Mouse (Mus musculus) liver, embryonic 12.5 days (tissue): Measurements from ENCODE around the gene Isca1. TPM values are rescaled to one million over a fixed set of nuclear protein-coding genes. Genes with fewer than 3 reads are reported as not detected.
"Not testable (repeated sequence)": the region's sequence is repeated elsewhere in the genome, so short reads cannot be mapped to it uniquely, and the experiment has no call there.

Experiments used
- ATAC-seq: fragments of 200-750 bp; cut with Nextera tagmentation; 2 replicates; pipeline ENCODE4 v1.8.0; 2017; ENCODE audit warnings: moderate number of reproducible peaks, mild to moderate bottlenecking, moderate library complexity
- H3K27ac ChIP-seq: fragments of 300-500 bp; sonication (generic); 2 replicates; pipeline ENCODE4 v1.5.1; 2016; ENCODE audit warnings: mild to moderate bottlenecking
- H3K27me3 ChIP-seq: fragments of 300-500 bp; sonication (generic); replicated peaks from 2 replicates; pipeline ENCODE4 v1.6.1; 2016; ENCODE audit warnings: mild to moderate bottlenecking, moderate library complexity
- H3K36me3 ChIP-seq: fragments of 300-500 bp; sonication (generic); 2 replicates; pipeline ENCODE4 v1.6.1; 2016; ENCODE audit warnings: mild to moderate bottlenecking, moderate library complexity
- H3K4me1 ChIP-seq: fragments of 300-500 bp; sonication (generic); 2 replicates; pipeline ENCODE4 v1.6.1; 2016
- H3K4me2 ChIP-seq: fragments of 300-500 bp; sonication (generic); 2 replicates; pipeline ENCODE4 v1.6.1; 2016; ENCODE audit warnings: mild to moderate bottlenecking, moderate library complexity
- H3K4me3 ChIP-seq: fragments of 300-500 bp; sonication (generic); 2 replicates; pipeline ENCODE4 v1.5.1; 2016; ENCODE audit warnings: mild to moderate bottlenecking, moderate library complexity
- H3K9ac ChIP-seq: fragments of 300-500 bp; sonication (generic); 2 replicates; pipeline ENCODE4 v1.6.1; 2016; ENCODE audit warnings: mild to moderate bottlenecking, moderate library complexity
- H3K9me3 ChIP-seq: fragments of 300-500 bp; sonication (generic); replicated peaks from 2 replicates; pipeline ENCODE4 v1.6.1; 2016; ENCODE audit warnings: mild to moderate bottlenecking, moderate library complexity
- WGBS: fragments of 180-500 bp; shearing (Covaris S2); methylation state at CpG from one replicate; pipeline ENCODE4 v1.1.7; 2016; ENCODE audit not compliant: insufficient replicate concordance; 5-methylcytosine and 5-hydroxymethylcytosine counted together
- polyA plus RNA-seq: library from polyadenylated mRNA; unstranded; fragments of >200 nt; fragmentation: Nextera tagmentation; extraction: Ambion mirVana; gene quantifications from 2 replicates; pipeline ENCODE4 v1.2.1, GENCODE M21; 2016

Gene Isca1
- polyA plus RNA-seq, 1 experiment from 2014 or later = 223 TPM

- not testable (repeated sequence) for H3K27me3 ChIP-seq, H3K9ac ChIP-seq, H3K4me2 ChIP-seq, H3K27ac ChIP-seq, ATAC-seq, H3K9me3 ChIP-seq, H3K4me3 ChIP-seq, H3K4me1 ChIP-seq
- 97% methylated on average over 1 of the region's 1 CpGs for WGBS
- H3K36me3 ChIP-seq = peaks cover 99% of the 10 kb centered on the region
Observed at GRCm38 (mm10) chr13:59779744-59780264, 10.2 kb upstream of the Isca1 start.

GRCm38 (mm10) chr13:59779213-59779612 is 9.6 kb upstream of the Isca1 start:
- peaks cover 11% of the 10 kb centered on the region; the same call in 1 of the 2 replicates for H3K4me1 ChIP-seq
- no peak overlapping the region for H3K9ac ChIP-seq
- no peaks in the 10 kb centered on the region for H3K27me3 ChIP-seq
- H3K36me3 ChIP-seq = peaks cover 98% of the 10 kb centered on the region
- H3K4me2 ChIP-seq = no peak overlapping the region
- peak; percentile 59 for ATAC-seq
- WGBS = 87% methylated on average over 4 of the region's 4 CpGs
- H3K4me3 ChIP-seq = no peak overlapping the region
- no peaks in the 10 kb centered on the region; the same call in 1 of the 2 replicates for H3K9me3 ChIP-seq
- H3K27ac ChIP-seq = peak overlapping the region; percentile 2; the same call in 1 of the 2 replicates

GRCm38 (mm10) chr13:59775168-59775567 is 5.6 kb upstream of the Isca1 start:
- H3K27ac ChIP-seq = peak overlapping the region; percentile 8; the same call in 1 of the 2 replicates

GRCm38 (mm10) chr13:59771257-59771656 is 1.6 kb upstream of the Isca1 start:
- peak overlapping the region; percentile 87 for H3K9ac ChIP-seq
- peak overlapping the region; percentile 90 for H3K4me2 ChIP-seq
- peaks cover 60% of the 10 kb centered on the region for H3K4me1 ChIP-seq
- H3K4me3 ChIP-seq = peak overlapping the region; percentile 96
- peak; percentile 55 for ATAC-seq
- H3K27me3 ChIP-seq = no peaks in the 10 kb centered on the region
- H3K27ac ChIP-seq = peak overlapping the region; percentile 100
- WGBS = 11% methylated on average over 9 of the region's 9 CpGs
- H3K9me3 ChIP-seq = no peaks in the 10 kb centered on the region
- H3K36me3 ChIP-seq = peaks cover 66% of the 10 kb centered on the region

More at GRCm38 (mm10) chr13:59775168-59775567, 5.6 kb upstream of the Isca1 start:
- WGBS = 83% methylated on average over 3 of the region's 3 CpGs
- no peak for ATAC-seq
- peaks cover 42% of the 10 kb centered on the region for H3K4me1 ChIP-seq
- peak overlapping the region; percentile 39; the same call in 1 of the 2 replicates for H3K9ac ChIP-seq
- no peak overlapping the region for H3K4me3 ChIP-seq
- H3K9me3 ChIP-seq = no peaks in the 10 kb centered on the region; the same call in 1 of the 2 replicates
- H3K27me3 ChIP-seq = no peaks in the 10 kb centered on the region
- H3K4me2 ChIP-seq = no peak overlapping the region
- peaks cover 87% of the 10 kb centered on the region for H3K36me3 ChIP-seq

GRCm38 (mm10) chr13:59770847-59771246 is 1.2 kb upstream of the Isca1 start:
- peaks cover 61% of the 10 kb centered on the region for H3K4me1 ChIP-seq
- H3K36me3 ChIP-seq = peaks cover 66% of the 10 kb centered on the region
- H3K27ac ChIP-seq = peak overlapping the region; percentile 100
- 13% methylated on average over 9 of the region's 9 CpGs for WGBS
- H3K27me3 ChIP-seq = no peaks in the 10 kb centered on the region
- H3K9ac ChIP-seq = peak overlapping the region; percentile 87
- peak; percentile 36; the same call in 1 of the 2 replicates for ATAC-seq
- no peaks in the 10 kb centered on the region for H3K9me3 ChIP-seq
- peak overlapping the region; percentile 90 for H3K4me2 ChIP-seq
- H3K4me3 ChIP-seq = peak overlapping the region; percentile 96

GRCm38 (mm10) chr13:59770164-59770562 is 553 bp upstream of the Isca1 start:
- Histone ChIP-seq H3K4me1 (peaks cover 66% of the 10 kb centered on the region), H3K4me2 (peak overlapping the region; percentile 90), H3K9me3 (no peaks in the 10 kb centered on the region), H3K27me3 (no peaks in the 10 kb centered on the region), H3K36me3 (peaks cover 64% of the 10 kb centered on the region), H3K27ac (peak overlapping the region; percentile 100), H3K4me3 (peak overlapping the region; percentile 96), H3K9ac (peak overlapping the region; percentile 87)
- ATAC-seq = peak; percentile 83
- under 1% methylated on average over 28 of the region's 28 CpGs for WGBS

- peak overlapping the region; percentile 90 for H3K4me2 ChIP-seq
- H3K27ac ChIP-seq = peak overlapping the region; percentile 100
- peak overlapping the region; percentile 96 for H3K4me3 ChIP-seq
- no peak for ATAC-seq
- peak overlapping the region; percentile 98 for H3K9ac ChIP-seq
- H3K4me1 ChIP-seq = peaks cover 74% of the 10 kb centered on the region
- no peaks in the 10 kb centered on the region for H3K27me3 ChIP-seq
- H3K36me3 ChIP-seq = peaks cover 61% of the 10 kb centered on the region
- no peaks in the 10 kb centered on the region for H3K9me3 ChIP-seq
- 17% methylated on average over 13 of the region's 13 CpGs for WGBS
Observed at GRCm38 (mm10) chr13:59768531-59768930, 1.1 kb downstream of the Isca1 start.

GRCm38 (mm10) chr13:59766786-59767515 is 2.7 kb downstream of the Isca1 start:
- Histone ChIP-seq H3K9ac (peak overlapping the region; percentile 98), H3K27me3 (no peaks in the 10 kb centered on the region), H3K27ac (peak overlapping the region; percentile 100), H3K36me3 (peaks cover 61% of the 10 kb centered on the region), H3K4me3 (peak overlapping the region; percentile 96), H3K4me1 (peaks cover 75% of the 10 kb centered on the region), H3K4me2 (peak overlapping the region; percentile 90), H3K9me3 (no peaks in the 10 kb centered on the region)
- WGBS = 62% methylated on average over 11 of the region's 11 CpGs
- no peak for ATAC-seq

GRCm38 (mm10) chr13:59762791-59763190 is 6.8 kb downstream of the Isca1 start:
- peak overlapping the region; percentile 18 for H3K4me3 ChIP-seq
- H3K9ac ChIP-seq = peak overlapping the region; percentile 55
- H3K9me3 ChIP-seq = no peaks in the 10 kb centered on the region
- H3K27ac ChIP-seq = peak overlapping the region; percentile 84
- WGBS = 53% methylated on average over 7 of the region's 7 CpGs
- H3K36me3 ChIP-seq = peaks cover 93% of the 10 kb centered on the region
- H3K4me2 ChIP-seq = peak overlapping the region; percentile 46
- H3K4me1 ChIP-seq = peaks cover 73% of the 10 kb centered on the region
- no peaks in the 10 kb centered on the region for H3K27me3 ChIP-seq
- peak; percentile 86 for ATAC-seq

- Histone ChIP-seq H3K4me1 (peaks cover 25% of the 10 kb centered on the region), H3K27ac (no peak overlapping the region), H3K4me2 (no peak overlapping the region), H3K9me3 (no peaks in the 10 kb centered on the region), H3K4me3 (no peak overlapping the region), H3K9ac (no peak overlapping the region), H3K36me3 (peaks cover 88% of the 10 kb centered on the region), H3K27me3 (no peaks in the 10 kb centered on the region)
- 90% methylated on average over 7 of the region's 7 CpGs for WGBS
- peak; percentile 36; the same call in 1 of the 2 replicates for ATAC-seq
Observed at GRCm38 (mm10) chr13:59756906-59757305, 12.7 kb downstream of the Isca1 start.

GRCm38 (mm10) chr13:59750310-59750709 is 19.3 kb downstream of the Isca1 start:
- Histone ChIP-seq H3K4me2 (no peak overlapping the region), H3K36me3 (peaks cover 27% of the 10 kb centered on the region), H3K27me3 (peaks cover 4% of the 10 kb centered on the region; the same call in 1 of the 2 replicates), H3K9ac (no peak overlapping the region), H3K4me1 (peaks cover 8% of the 10 kb centered on the region; the same call in 1 of the 2 replicates), H3K9me3 (no peaks in the 10 kb centered on the region), H3K27ac (no peak overlapping the region), H3K4me3 (no peak overlapping the region)
- no peak for ATAC-seq
- 66% methylated on average over 12 of the region's 12 CpGs for WGBS

GRCm38 (mm10) chr13:59746711-59747110 is 22.9 kb downstream of the Isca1 start, which contains the start of gene 1700014D04Rik:
Gene 1700014D04Rik, minus strand, starts transcription at chr13:59746752.
- Histone ChIP-seq H3K4me1 (peaks cover 10% of the 10 kb centered on the region), H3K9me3 (no peaks in the 10 kb centered on the region), H3K9ac (no peak within 1 kb of the TSS), H3K4me3 (no peak within 1 kb of the TSS), H3K36me3 (no peaks in the 10 kb centered on the region), H3K27ac (no peak within 1 kb of the TSS), H3K27me3 (peaks cover 4% of the 10 kb centered on the region), H3K4me2 (no peak within 1 kb of the TSS)
- 85% methylated on average over 9 of the region's 9 CpGs for WGBS
- ATAC-seq = no peak
